Mouse (Mus musculus): Measurements from ENCODE around the gene Myo16. TPM values are rescaled to one million over a fixed set of nuclear protein-coding genes. Genes with fewer than 3 reads are reported as not detected.
A peak's percentile ranks its signal among the peaks of the same experiment; 100 is the strongest.

Gene Myo16
- polyA plus RNA-seq, 1 experiment from 2014 or later, result 0.40 TPM

DNA sequence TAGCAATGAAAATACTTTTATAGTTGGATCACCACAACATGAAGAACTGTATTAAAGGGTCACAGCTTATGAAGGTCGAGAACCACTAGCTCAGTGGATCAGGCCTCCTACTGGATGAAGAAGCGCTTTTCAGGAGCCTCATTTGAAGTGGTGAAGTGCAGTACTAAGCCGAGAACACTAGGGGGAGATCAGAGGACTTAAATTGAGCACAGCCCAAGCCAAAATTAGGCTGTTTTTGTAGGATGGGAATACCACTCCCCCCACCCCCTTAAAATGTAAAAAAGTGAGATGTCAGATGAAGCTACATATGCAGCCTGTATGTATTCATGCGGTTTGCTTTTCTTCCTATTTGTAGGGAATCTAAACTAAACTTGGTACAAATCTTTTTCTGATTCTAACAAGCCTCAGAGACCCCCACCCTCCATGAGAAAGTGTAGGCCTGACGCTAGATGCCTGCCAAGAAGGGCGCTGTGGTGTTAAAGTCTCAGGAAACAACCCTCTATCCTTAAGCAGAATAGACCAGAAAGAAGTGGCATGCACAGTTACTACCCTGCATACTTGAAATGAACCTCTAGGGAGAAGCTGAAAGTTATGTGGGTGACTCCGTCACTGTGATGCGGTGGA, 77.1 kb downstream of the Myo16 start:
- Histone ChIP-seq H3K9me3 (no peaks in the 10 kb centered on the region), H3K4me2 (no peak overlapping the region), H3K27ac (replicated peaks) (no peak overlapping the region), H3K4me3 (no peak overlapping the region), H3K9ac (no peak overlapping the region), H3K4me1 (no peaks in the 10 kb centered on the region), H3K36me3 (no peaks in the 10 kb centered on the region), H3K27me3 (replicated peaks) (no peaks in the 10 kb centered on the region; the same call in 1 of the 2 replicates)
- ATAC-seq (ENCODE audit: extremely low read depth, insufficient number of reproducible peaks, low FRiP score, low TSS enrichment), result no peak
- WGBS, result 46% methylated on average over 8 of the region's 8 CpGs

DNA sequence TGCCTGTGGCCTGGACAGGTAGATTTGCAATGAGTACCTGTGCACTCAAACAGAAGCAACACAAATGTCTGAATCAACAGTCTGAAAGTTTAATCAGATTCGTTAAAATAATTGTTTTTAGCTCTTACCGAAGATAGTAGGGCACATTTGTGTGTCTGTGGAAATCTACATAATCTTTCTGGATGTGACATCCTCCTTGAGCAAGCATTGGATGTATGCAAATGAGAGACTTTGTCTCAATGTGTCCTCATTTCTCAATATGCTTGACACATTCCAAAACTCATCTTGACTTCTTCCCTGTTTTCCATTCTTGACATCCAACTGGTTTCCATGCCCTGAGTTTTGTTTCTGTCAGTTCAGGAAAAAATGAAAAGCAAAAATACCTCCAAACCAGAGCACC, 80.8 kb downstream of the Myo16 start:
- H3K27ac ChIP-seq (replicated peaks), result no peak overlapping the region
- no peaks in the 10 kb centered on the region for H3K36me3 ChIP-seq
- no peaks in the 10 kb centered on the region; the same call in 1 of the 2 replicates for H3K27me3 ChIP-seq (replicated peaks)
- no peak overlapping the region for H3K4me3 ChIP-seq
- no peak overlapping the region for H3K4me2 ChIP-seq
- H3K9me3 ChIP-seq, result no peaks in the 10 kb centered on the region
- no peak for ATAC-seq (ENCODE audit: extremely low read depth, insufficient number of reproducible peaks, low FRiP score, low TSS enrichment)
- 68% methylated on average over 2 of the region's 2 CpGs for WGBS
- H3K4me1 ChIP-seq, result no peaks in the 10 kb centered on the region
- H3K9ac ChIP-seq, result no peak overlapping the region

DNA sequence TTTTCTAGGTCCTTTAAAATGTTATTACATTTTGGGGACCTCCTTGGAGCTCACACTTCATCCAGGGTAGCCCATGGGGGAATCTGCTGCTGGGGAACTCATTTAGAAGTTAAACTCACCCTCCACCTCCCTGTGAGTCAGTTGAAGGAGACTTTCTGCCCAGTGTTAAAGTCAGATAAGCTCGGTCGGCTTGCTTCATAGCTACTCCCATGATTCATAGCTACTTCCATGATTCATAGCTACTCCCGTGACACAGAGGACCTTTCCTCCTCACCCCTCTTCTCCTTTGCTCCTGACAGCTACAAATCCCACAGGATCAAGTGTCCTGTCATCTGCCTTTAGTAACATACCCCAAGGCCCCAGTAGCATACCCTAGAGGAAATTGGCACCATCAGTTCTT, 89.6 kb downstream of the Myo16 start:
- H3K9ac ChIP-seq, result no peak overlapping the region
- H3K4me1 ChIP-seq, result no peaks in the 10 kb centered on the region
- H3K27me3 ChIP-seq (replicated peaks), result peaks cover 5% of the 10 kb centered on the region; the same call in 1 of the 2 replicates
- no peaks in the 10 kb centered on the region for H3K9me3 ChIP-seq
- WGBS, result 23% methylated on average over 3 of the region's 3 CpGs
- no peak overlapping the region for H3K4me3 ChIP-seq
- no peaks in the 10 kb centered on the region for H3K36me3 ChIP-seq
- H3K27ac ChIP-seq (replicated peaks), result no peak overlapping the region
- no peak for ATAC-seq (ENCODE audit: extremely low read depth, insufficient number of reproducible peaks, low FRiP score, low TSS enrichment)
- no peak overlapping the region for H3K4me2 ChIP-seq

DNA sequence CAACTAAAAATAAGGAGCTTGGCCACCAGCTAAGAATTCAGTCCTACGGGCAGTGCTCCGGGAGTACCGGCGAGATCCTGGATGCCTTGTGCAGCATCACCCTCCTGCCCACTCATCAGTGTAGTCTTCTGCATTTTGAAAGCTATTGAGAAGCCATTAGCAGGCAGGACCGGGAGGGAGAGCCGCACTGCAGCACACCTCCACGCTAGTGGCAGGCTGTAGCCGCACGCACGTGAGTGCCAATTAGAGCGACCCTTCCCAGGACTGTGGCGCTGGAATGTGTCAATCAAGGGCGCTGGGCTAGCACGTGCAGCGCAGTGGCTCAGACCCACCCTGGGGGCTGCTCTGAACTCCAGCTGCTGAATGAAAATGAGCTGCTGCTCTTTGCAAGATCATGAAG, 95.4 kb downstream of the Myo16 start:
- 4% methylated on average over 15 of the region's 15 CpGs for WGBS
- no peaks in the 10 kb centered on the region for H3K9me3 ChIP-seq
- no peak overlapping the region for H3K9ac ChIP-seq
- H3K4me1 ChIP-seq, result peaks cover 10% of the 10 kb centered on the region
- H3K4me2 ChIP-seq, result peak overlapping the region; percentile 71
- ATAC-seq (ENCODE audit: extremely low read depth, insufficient number of reproducible peaks, low FRiP score, low TSS enrichment), result no peak
- peaks cover 19% of the 10 kb centered on the region for H3K27me3 ChIP-seq (replicated peaks)
- no peaks in the 10 kb centered on the region for H3K36me3 ChIP-seq
- no peak overlapping the region for H3K27ac ChIP-seq (replicated peaks)
- peak overlapping the region; percentile 44 for H3K4me3 ChIP-seq

DNA sequence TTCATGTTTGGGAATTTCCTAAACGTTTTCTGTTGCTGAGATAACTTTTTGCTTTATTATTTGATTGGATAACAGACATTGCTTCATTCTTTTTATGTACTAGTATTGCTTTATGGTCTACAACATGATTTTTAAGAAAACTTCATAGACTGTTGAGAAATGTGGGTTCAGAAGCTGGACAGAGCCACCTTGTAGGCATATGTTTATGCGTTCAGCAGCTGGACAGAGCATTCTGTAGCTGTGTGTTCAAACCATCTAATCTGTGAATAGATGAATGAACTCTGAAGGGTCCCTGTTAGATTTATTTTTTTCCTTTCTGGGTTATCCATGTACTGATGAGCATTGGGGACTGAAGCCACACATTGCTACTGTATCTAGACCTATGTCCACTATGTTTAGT, 102.0 kb downstream of the Myo16 start:
- no peaks in the 10 kb centered on the region for H3K4me1 ChIP-seq
- no peak overlapping the region for H3K9ac ChIP-seq
- H3K27me3 ChIP-seq (replicated peaks), result peaks cover 3% of the 10 kb centered on the region; the same call in 1 of the 2 replicates
- no peaks in the 10 kb centered on the region for H3K36me3 ChIP-seq
- H3K27ac ChIP-seq (replicated peaks), result no peak overlapping the region
- ATAC-seq (ENCODE audit: extremely low read depth, insufficient number of reproducible peaks, low FRiP score, low TSS enrichment), result no peak
- WGBS, result 47% methylated on average over 2 of the region's 2 CpGs
- no peak overlapping the region for H3K4me2 ChIP-seq
- H3K9me3 ChIP-seq, result no peaks in the 10 kb centered on the region
- H3K4me3 ChIP-seq, result no peak overlapping the region

DNA sequence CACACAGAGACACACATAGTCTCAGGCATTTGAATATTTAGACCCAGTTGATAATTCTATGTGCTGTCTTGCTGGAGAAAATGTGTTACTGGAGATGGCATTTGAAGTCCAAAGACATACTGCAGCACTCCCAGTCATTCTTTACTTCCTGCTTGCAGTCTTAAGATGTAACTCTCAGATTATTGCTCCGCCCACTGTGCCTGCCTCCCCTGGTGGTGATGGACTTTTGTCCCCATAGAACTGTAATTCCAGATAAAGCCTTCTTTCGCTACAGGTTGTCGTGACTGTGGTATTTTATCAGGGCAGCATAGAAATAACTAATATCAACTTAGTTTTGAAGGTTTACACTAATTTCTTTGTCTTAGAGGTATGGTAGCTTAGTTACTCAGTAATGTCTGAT, 102.9 kb downstream of the Myo16 start:
- Histone ChIP-seq H3K4me1 (no peaks in the 10 kb centered on the region), H3K9ac (no peak overlapping the region), H3K4me3 (no peak overlapping the region), H3K9me3 (no peaks in the 10 kb centered on the region), H3K4me2 (no peak overlapping the region), H3K27me3 (replicated peaks) (no peaks in the 10 kb centered on the region), H3K27ac (replicated peaks) (no peak overlapping the region), H3K36me3 (no peaks in the 10 kb centered on the region)
- WGBS, result 70% methylated on average over 3 of the region's 3 CpGs
- no peak for ATAC-seq (ENCODE audit: extremely low read depth, insufficient number of reproducible peaks, low FRiP score, low TSS enrichment)

DNA sequence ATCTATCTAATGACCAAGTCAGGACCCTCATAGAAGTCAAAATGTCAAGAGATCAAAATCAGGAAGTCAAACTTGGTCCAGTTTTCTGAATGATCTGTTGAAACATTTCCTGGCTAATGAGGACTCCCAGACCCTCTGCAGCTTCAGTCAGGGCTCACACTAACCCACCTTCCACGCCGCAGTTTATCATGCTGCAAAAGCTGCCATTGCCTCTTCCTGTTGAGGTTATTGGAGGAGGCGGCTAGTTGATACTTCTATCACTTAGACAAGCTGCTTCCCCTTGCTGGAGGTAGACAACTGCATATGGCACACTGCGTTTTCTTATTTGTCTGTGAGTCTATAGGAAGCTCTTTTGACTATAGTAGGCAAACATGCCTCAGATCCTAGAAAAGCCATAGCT, 116.4 kb downstream of the Myo16 start:
- ATAC-seq (ENCODE audit: extremely low read depth, insufficient number of reproducible peaks, low FRiP score, low TSS enrichment), result no peak
- WGBS, result 54% methylated on average over 4 of the region's 4 CpGs
- Histone ChIP-seq H3K4me3 (no peak overlapping the region), H3K4me2 (no peak overlapping the region), H3K27ac (replicated peaks) (no peak overlapping the region), H3K36me3 (no peaks in the 10 kb centered on the region), H3K4me1 (no peaks in the 10 kb centered on the region), H3K9ac (no peak overlapping the region), H3K9me3 (no peaks in the 10 kb centered on the region), H3K27me3 (replicated peaks) (no peaks in the 10 kb centered on the region)

DNA sequence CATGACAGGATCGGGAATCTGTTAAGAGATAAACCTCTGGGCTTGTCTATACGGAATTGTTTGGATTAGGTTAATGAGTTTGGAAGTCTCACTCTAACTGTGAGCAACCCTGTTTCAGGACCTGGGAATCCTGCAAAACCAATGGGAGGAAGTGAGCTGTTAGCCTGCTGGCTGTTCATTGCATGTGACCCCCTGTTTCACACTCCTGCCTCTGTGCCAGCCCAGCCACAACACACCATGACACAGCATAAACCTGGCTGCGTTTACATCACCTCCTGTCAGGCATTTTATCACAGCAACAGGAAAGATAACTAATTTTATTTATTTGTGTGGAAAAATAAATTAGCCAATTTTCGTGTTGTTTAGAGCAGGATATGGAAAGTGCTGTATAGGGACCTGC, 138.9 kb downstream of the Myo16 start:
- 47% methylated on average over 4 of the region's 4 CpGs for WGBS
- Histone ChIP-seq H3K9me3 (no peaks in the 10 kb centered on the region), H3K4me2 (no peak overlapping the region), H3K27me3 (replicated peaks) (no peaks in the 10 kb centered on the region), H3K9ac (no peak overlapping the region), H3K4me3 (no peak overlapping the region), H3K4me1 (peaks cover 6% of the 10 kb centered on the region), H3K36me3 (no peaks in the 10 kb centered on the region), H3K27ac (replicated peaks) (no peak overlapping the region)
- no peak for ATAC-seq (ENCODE audit: extremely low read depth, insufficient number of reproducible peaks, low FRiP score, low TSS enrichment)

DNA sequence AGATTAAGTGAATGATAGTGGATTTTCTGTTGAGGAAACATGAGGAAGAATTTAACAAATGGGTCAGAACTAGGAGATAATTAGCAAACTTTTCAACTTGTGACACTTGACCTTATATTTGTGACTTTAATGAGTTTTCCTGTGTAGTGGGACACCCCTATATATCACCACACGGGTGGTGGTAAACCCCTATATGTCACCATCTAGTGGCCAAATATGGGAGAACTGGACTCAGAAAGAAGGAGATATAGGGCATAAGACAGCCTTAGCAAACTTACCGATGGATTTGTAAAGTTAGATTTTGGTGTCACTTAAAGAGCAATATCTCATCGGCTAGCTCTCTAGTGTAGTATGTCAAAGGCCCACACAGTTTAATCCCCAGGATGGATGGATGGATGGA, 147.1 kb downstream of the Myo16 start:
- H3K4me1 ChIP-seq, result peaks cover 11% of the 10 kb centered on the region; the same call in 1 of the 2 replicates
- H3K4me2 ChIP-seq, result no peak overlapping the region
- H3K36me3 ChIP-seq, result no peaks in the 10 kb centered on the region
- 35% methylated on average over 3 of the region's 3 CpGs for WGBS
- no peak for ATAC-seq (ENCODE audit: extremely low read depth, insufficient number of reproducible peaks, low FRiP score, low TSS enrichment)
- H3K9ac ChIP-seq, result no peak overlapping the region
- no peak overlapping the region for H3K27ac ChIP-seq (replicated peaks)
- H3K9me3 ChIP-seq, result no peaks in the 10 kb centered on the region
- H3K27me3 ChIP-seq (replicated peaks), result no peaks in the 10 kb centered on the region
- no peak overlapping the region for H3K4me3 ChIP-seq

DNA sequence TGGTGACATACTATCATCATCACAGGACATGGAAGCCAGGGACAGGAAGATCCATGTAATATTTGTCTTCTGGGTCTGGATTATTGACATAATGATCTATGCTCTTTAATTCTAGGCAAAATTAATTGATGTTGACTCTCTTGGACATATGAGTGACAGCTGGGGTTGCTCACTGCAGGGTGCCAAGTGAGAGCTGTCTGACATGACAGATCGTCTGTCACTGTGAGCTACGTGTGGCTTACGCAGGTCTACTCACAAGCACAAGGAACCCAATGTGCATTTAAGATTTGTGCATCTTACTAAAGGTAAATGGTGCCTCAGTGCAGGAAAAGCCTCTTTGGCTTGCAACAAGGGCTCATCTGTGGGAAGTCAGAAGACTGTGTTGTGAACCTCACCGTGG, 149.3 kb downstream of the Myo16 start:
- Histone ChIP-seq H3K9ac (no peak overlapping the region), H3K4me3 (no peak overlapping the region), H3K27me3 (replicated peaks) (no peaks in the 10 kb centered on the region), H3K4me1 (peaks cover 11% of the 10 kb centered on the region; the same call in 1 of the 2 replicates), H3K4me2 (no peak overlapping the region), H3K36me3 (no peaks in the 10 kb centered on the region), H3K9me3 (no peaks in the 10 kb centered on the region), H3K27ac (replicated peaks) (no peak overlapping the region)
- 73% methylated on average over 4 of the region's 4 CpGs for WGBS
- no peak for ATAC-seq (ENCODE audit: extremely low read depth, insufficient number of reproducible peaks, low FRiP score, low TSS enrichment)

DNA sequence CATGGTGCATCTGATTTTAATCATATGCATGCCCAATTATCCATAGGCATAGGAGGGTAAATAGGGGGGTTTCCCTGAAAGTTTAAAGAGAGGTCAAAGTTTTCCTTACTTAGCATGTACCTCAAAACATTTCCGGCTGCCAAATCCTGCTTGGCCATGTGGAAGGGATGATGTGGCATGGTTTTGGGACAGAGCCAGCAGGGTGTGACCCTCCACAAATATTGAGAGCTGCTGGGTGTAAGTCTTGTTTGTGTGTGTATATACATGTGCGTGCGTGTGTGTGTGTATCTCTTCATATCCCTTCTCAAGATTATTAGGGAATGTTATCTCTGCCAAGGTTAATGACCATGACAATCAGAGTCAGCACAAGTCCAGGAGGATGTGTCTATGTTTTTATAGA, 150.3 kb downstream of the Myo16 start:
- 74% methylated on average over 3 of the region's 3 CpGs for WGBS

DNA sequence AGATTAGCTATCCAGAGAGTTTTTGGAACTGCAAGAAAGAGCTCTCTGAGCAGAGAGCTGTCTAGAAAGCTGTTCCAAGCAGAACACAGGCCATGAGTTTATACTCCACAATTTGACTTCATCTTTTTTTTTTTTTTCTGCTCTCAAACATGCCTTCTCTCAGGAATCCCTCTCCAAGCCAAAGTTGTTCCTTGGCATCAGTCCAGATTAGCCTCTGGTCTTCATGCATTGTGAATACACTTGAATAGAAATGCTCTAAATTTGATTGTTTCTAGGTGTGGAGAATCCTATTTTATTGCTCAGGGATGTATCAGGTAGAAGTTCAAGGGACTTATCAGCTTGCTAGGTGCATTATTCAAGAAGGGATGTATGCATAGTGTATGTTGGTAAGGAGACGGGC, 151.0 kb downstream of the Myo16 start:
- Histone ChIP-seq H3K9ac (no peak overlapping the region), H3K4me3 (no peak overlapping the region), H3K4me1 (peaks cover 11% of the 10 kb centered on the region; the same call in 1 of the 2 replicates), H3K27me3 (replicated peaks) (no peaks in the 10 kb centered on the region), H3K4me2 (no peak overlapping the region), H3K27ac (replicated peaks) (no peak overlapping the region), H3K9me3 (no peaks in the 10 kb centered on the region), H3K36me3 (no peaks in the 10 kb centered on the region)
- WGBS, result 72% methylated on average over 1 of the region's 1 CpGs
- no peak for ATAC-seq (ENCODE audit: extremely low read depth, insufficient number of reproducible peaks, low FRiP score, low TSS enrichment)

More for the DNA sequence above, 150.3 kb downstream of the Myo16 start:
- Histone ChIP-seq H3K4me2 (no peak overlapping the region), H3K27me3 (replicated peaks) (no peaks in the 10 kb centered on the region), H3K27ac (replicated peaks) (no peak overlapping the region), H3K9me3 (no peaks in the 10 kb centered on the region), H3K4me3 (no peak overlapping the region), H3K4me1 (peaks cover 11% of the 10 kb centered on the region; the same call in 1 of the 2 replicates), H3K9ac (no peak overlapping the region), H3K36me3 (no peaks in the 10 kb centered on the region)
- ATAC-seq (ENCODE audit: extremely low read depth, insufficient number of reproducible peaks, low FRiP score, low TSS enrichment), result no peak
